Mouse (Mus musculus) spleen, adult 2 months (tissue): ENCODE results near the gene Csk. TPM values are rescaled to one million over a fixed set of nuclear protein-coding genes. Genes with fewer than 3 reads are reported as not detected.

ENCODE experiments used
- DNase-seq, 2 experiments: peaks; one replicate each; pipeline versions ENCODE4 v3.0.0 to v3.0.0-alpha.2; 2012 to 2021; ENCODE audit warnings: low spot score in 2 of 2, low read depth in 1 of 2
- H3K27ac ChIP-seq: fragments of 200-500 bp; 2 replicates; pipeline ENCODE4 v1.5.1; 2012; ENCODE audit warnings: low read length, inconsistent platforms; ENCODE audit not compliant: insufficient read depth
- H3K27me3 ChIP-seq: fragments of 200-500 bp; 2 replicates; pipeline ENCODE4 v1.6.1; 2012; ENCODE audit warnings: mild to moderate bottlenecking, moderate library complexity, low read length, inconsistent platforms; ENCODE audit not compliant: control insufficient read depth, insufficient read depth
- H3K36me3 ChIP-seq: fragments of 200-500 bp; 2 replicates; pipeline ENCODE4 v1.6.1; 2012; ENCODE audit warnings: mild to moderate bottlenecking, low read length, inconsistent platforms; ENCODE audit not compliant: control insufficient read depth, insufficient read depth
- H3K4me1 ChIP-seq: fragments of 200-500 bp; 2 replicates; pipeline ENCODE4 v1.6.1; 2011; ENCODE audit warnings: inconsistent platforms; ENCODE audit not compliant: control insufficient read depth, insufficient read depth, insufficient read length
- H3K4me3 ChIP-seq: fragments of 200-500 bp; 2 replicates; pipeline ENCODE4 v1.5.1; 2011; ENCODE audit warnings: mild to moderate bottlenecking, inconsistent platforms; ENCODE audit not compliant: insufficient read depth, insufficient read length; ENCODE audit errors: extremely low read depth
- CTCF ChIP-seq: fragments of 200-500 bp; IDR thresholded peaks from 2 replicates; pipeline ENCODE4 v1.5.1; 2011; ENCODE audit warnings: mild to moderate bottlenecking, inconsistent platforms; ENCODE audit not compliant: insufficient read depth, insufficient read length, insufficient replicate concordance; ENCODE audit errors: extremely low read depth
- POLR2A ChIP-seq: fragments of 200-500 bp; IDR thresholded peaks from 2 replicates; pipeline ENCODE4 v1.6.1; 2011; ENCODE audit warnings: low read depth, low read length, inconsistent platforms
- WGBS: fragments of 180-500 bp; shearing (Covaris S2); methylation state at CpG from one replicate; pipeline ENCODE4 v1.1.7; 2018; 5-methylcytosine and 5-hydroxymethylcytosine counted together
- polyA plus RNA-seq: library from polyadenylated mRNA; depleted of rRNA; stranded (reverse); fragments of >200 nt; gene quantifications from 2 replicates; pipeline ENCODE4 v1.2.3, GENCODE M21; 2012

The Csk gene
- polyA plus RNA-seq, 1 experiment = 233 TPM

GRCm38 (mm10) chr9:57609803-57610202, 43.6 kb downstream of the Csk start:
- Histone ChIP-seq H3K4me1 (peaks cover 3% of the 10 kb centered on the region; the same call in 1 of the 2 replicates), H3K27ac (no peak overlapping the region), H3K27me3 (peaks cover 3% of the 10 kb centered on the region), H3K36me3 (no peaks in the 10 kb centered on the region), H3K4me3 (no peak overlapping the region)
- TF ChIP-seq POLR2A = no peak
- TF ChIP-seq CTCF = no peak
- no peak for DNase-seq
- 62% methylated on average over 3 of the region's 3 CpGs for WGBS

GRCm38 (mm10) chr9:57606139-57606851, 47.1 kb downstream of the Csk start, which contains the start of gene Cplx3:
Gene Cplx3 (minus strand): TSS chr9:57606281.
- Histone ChIP-seq H3K27me3 (peaks cover 3% of the 10 kb centered on the region), H3K27ac (no peak within 1 kb of the TSS), H3K4me1 (peaks cover 3% of the 10 kb centered on the region; the same call in 1 of the 2 replicates), H3K36me3 (no peaks in the 10 kb centered on the region), H3K4me3 (no peak within 1 kb of the TSS)
- WGBS = 6% methylated on average over 24 of the region's 24 CpGs
- no peak for DNase-seq
- no peak for TF ChIP-seq CTCF
- no peak for TF ChIP-seq POLR2A

GRCm38 (mm10) chr9:57605503-57605902, 47.9 kb downstream of the Csk start:
- WGBS = 30% methylated on average over 9 of the region's 9 CpGs
- no peaks in the 10 kb centered on the region for H3K36me3 ChIP-seq
- TF ChIP-seq POLR2A (no peak), CTCF (no peak)
- DNase-seq = no peak
- H3K4me1 ChIP-seq = peaks cover 3% of the 10 kb centered on the region; the same call in 1 of the 2 replicates
- peaks cover 3% of the 10 kb centered on the region for H3K27me3 ChIP-seq
- H3K4me3 ChIP-seq = no peak overlapping the region
- H3K27ac ChIP-seq = no peak overlapping the region

GRCm38 (mm10) chr9:57604875-57605274, 48.6 kb downstream of the Csk start:
- TF ChIP-seq CTCF (no peak), POLR2A (no peak)
- no peak overlapping the region for H3K27ac ChIP-seq
- H3K27me3 ChIP-seq = peaks cover 3% of the 10 kb centered on the region
- H3K36me3 ChIP-seq = no peaks in the 10 kb centered on the region
- no peak for DNase-seq
- WGBS = 79% methylated on average over 4 of the region's 4 CpGs
- no peak overlapping the region for H3K4me3 ChIP-seq
- H3K4me1 ChIP-seq = peaks cover 3% of the 10 kb centered on the region; the same call in 1 of the 2 replicates

- DNase-seq = no peak
- WGBS = 75% methylated on average over 8 of the region's 8 CpGs
- Histone ChIP-seq H3K36me3 (no peaks in the 10 kb centered on the region), H3K4me3 (no peak overlapping the region), H3K4me1 (peaks cover 3% of the 10 kb centered on the region; the same call in 1 of the 2 replicates), H3K27ac (no peak overlapping the region), H3K27me3 (peaks cover 3% of the 10 kb centered on the region)
- TF ChIP-seq POLR2A (no peak), CTCF (no peak)
These were observed 51.3 kb downstream of the Csk start for GRCm38 (mm10) chr9:57602098-57602497.

GRCm38 (mm10) chr9:57601353-57601706, 52.1 kb downstream of the Csk start:
- no peak for DNase-seq

More at GRCm38 (mm10) chr9:57601353-57601706, 52.1 kb downstream of the Csk start:
- Histone ChIP-seq H3K36me3 (no peaks in the 10 kb centered on the region; the same call in 1 of the 2 replicates), H3K4me3 (no peak overlapping the region), H3K4me1 (no peaks in the 10 kb centered on the region), H3K27me3 (peaks cover 3% of the 10 kb centered on the region), H3K27ac (no peak overlapping the region)
- 53% methylated on average over 2 of the region's 2 CpGs for WGBS
- TF ChIP-seq CTCF (no peak), POLR2A (no peak)
